Mouse (Mus musculus) left cerebral cortex, adult 2 months (tissue): Measurements from ENCODE around the gene Dnah2. TPM values are rescaled to one million over a fixed set of nuclear protein-coding genes. Genes with fewer than 3 reads are reported as not detected.
"Not testable (repeated sequence)": the region's sequence is repeated elsewhere in the genome, so short reads cannot be mapped to it uniquely, and the experiment has no call there.

Source experiments
- DNase-seq, 2 experiments: peaks; one replicate each; pipeline ENCODE4 v3.0.0; 2021 to 2022; ENCODE audit warnings: low spot score in 2 of 2, mixed read lengths in 1 of 2; ENCODE audit errors: extremely low spot score in 1 of 2
- H3K27ac ChIP-seq: fragments of 200-600 bp; 2 replicates; pipeline ENCODE4 v1.8.1; 2022
- H3K4me3 ChIP-seq: fragments of 200-600 bp; 2 replicates; pipeline ENCODE4 v1.8.1; 2022
- CTCF ChIP-seq: fragments of 200-600 bp; IDR thresholded peaks from 2 replicates; pipeline ENCODE4 v1.8.1; 2022; ENCODE audit warnings: antibody characterized with exemption, mild to moderate bottlenecking, moderate library complexity
- intact Hi-C: fragments of 180-260 bp; cut with DNase I; formaldehyde crosslinking; loops from one replicate; pipeline ENCODE4 v1.15.1; 2025
- total RNA-seq, 2 experiments: library from RNA; stranded (reverse); gene quantifications; 2 replicates each; pipeline ENCODE4 v1.2.3; 2021

Dnah2 gene
- total RNA-seq, 2 experiments from 2014 or later: 2.7 to 3.7 TPM

DNA sequence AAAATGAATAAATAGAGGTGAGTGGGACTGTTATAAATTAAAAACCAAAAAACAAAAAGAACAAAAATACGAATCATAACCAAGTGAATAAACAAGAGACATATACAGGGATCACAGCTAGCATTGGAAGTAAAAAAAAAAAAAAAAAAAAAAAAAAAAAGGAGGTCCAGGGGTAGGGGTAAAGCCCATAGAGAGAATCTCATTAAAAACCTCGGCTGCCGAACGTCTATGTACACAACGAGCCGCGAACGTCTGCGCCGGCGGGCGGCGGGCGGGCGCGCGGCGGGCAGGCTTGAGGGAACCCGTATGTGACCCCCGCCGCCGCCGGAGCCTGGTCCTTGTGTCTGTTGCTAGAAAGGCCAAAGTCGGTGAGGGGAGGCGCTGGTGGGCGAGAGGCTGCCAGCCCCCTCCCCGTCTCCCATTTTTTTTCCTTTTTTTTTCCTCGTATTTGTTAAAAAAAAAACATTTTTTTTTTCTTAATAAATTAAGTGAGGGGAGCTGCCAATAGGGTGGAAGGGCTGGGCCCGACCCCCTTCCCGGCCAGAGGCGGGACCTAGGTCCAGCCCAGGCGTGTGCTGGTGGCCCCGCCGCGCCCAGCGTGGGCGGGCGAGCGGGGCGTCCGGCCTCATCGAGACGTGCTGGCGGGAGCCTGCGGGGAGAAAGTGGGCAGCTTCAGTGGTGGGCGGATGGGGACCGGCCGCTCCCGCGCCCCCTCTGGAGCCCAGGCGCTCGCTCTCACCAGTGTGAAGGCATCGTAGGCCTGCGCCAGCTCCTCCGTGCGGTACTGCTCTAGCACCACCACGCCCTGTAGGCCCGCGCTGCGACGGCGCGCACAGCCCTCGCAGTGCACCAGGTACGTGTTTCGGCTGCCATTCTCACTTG lies 149.5 kb downstream of the Dnah2 start:
- DNase-seq: peak in 1 of 2 experiments; percentile 20
- Histone ChIP-seq H3K4me3 (no peak overlapping the region), H3K27ac (no peak overlapping the region)
- TF ChIP-seq CTCF: no peak
- intact Hi-C loops: loop anchor here (2.0 kb wide), 1 partner anchor 115 kb away; no protein-coding TSS in a partner anchor

DNA sequence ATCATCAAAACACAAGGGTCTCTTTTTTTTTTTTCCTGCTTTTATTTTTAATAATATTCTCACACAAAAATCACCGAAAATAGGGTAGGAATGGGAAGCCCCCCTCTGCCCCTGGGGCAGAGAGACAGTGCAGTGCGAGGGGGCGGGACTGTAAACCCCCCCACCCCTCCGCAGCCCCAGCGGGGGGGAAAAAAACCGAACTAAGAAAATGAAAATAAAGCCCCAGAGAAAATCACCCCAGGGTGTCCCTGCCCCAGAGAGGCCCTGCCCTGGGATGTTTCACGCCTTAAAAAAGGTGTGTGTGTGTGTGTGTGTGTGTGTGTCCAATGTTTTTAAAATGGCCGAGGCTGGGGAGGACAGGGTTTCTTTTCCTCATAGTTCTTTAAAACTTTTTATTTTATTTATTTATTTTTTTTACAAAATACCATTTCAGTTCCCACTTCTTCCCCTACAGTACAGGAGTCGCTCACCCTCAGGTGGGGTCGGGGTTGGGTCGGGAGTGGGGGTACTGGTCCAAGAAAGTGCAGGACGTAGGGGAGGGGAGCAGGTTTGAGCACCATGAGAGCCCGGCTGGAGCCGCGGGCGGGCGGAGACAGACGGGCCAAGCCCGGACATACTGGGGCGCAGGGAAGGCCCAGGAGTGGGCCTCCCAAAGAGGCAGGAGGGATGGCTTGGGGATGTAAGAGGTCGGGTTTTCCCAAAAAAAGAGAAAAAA lies 150.3 kb downstream of the Dnah2 start:
- no peak for TF ChIP-seq CTCF
- peak overlapping the region; percentile 69 for H3K4me3 ChIP-seq

DNA sequence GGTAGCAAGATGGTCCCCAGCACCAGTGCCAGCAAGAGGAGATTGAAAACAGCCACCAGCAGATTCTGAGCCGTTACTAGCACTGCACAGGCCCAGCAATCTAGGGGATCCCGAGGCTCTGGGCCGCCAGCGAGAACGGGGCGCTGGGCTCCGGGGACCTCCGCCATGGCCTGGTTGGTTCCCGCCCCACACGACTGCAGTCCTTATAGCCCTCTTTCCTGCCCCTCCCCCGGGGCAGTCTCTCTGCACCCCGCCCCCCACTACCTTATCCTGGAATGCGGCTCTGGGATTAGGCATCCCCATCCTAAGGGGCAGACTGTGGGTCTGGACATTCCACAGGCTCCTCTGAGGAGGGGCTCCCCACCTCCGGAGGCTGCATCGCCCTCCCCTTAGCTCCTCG lies 150.9 kb downstream of the Dnah2 start, which contains the start of gene Tmem88:
TSS of gene Tmem88 (minus strand) at position 176 of the 400 bp plus-strand sequence.
- TF ChIP-seq CTCF: no peak
- Histone ChIP-seq H3K27ac (peak within 1 kb of the TSS; percentile 98), H3K4me3 (peak within 1 kb of the TSS; percentile 69)
- no peak for DNase-seq
- intact Hi-C loops: no loop called here

More for the DNA sequence above, 150.3 kb downstream of the Dnah2 start:
- H3K27ac ChIP-seq: peak overlapping the region; percentile 98
- intact Hi-C loops: no loop called here
- DNase-seq: no peak

DNA sequence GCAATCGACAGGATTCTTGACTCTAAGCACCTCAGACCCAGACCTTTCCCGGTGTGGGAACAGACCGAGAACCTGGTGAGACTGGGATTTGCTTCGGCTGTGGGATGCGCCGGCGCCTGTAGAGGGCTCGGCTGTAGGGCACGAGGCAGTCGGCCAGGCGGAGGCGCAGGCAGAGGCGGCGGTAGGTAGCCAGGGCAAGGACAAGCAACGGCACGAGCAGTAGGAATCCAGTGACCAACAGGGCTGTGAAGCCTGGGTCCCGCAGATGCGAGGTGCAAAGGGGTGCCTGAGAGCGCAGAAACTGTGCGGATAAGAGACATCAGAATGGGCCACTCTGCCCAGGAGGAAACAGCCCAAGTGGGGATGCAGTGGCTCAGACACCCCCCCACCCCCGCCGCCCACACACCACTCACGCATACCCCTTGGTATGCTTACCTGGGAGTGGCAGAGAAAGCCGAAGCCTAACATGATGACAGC lies 151.3 kb downstream of the Dnah2 start:
- H3K4me3 ChIP-seq: peak overlapping the region; percentile 69
- TF ChIP-seq CTCF: peak; percentile 19
- peak overlapping the region; percentile 98 for H3K27ac ChIP-seq
- DNase-seq: peak in 1 of 2 experiments; percentile 54
- intact Hi-C loops: no loop called here

DNA sequence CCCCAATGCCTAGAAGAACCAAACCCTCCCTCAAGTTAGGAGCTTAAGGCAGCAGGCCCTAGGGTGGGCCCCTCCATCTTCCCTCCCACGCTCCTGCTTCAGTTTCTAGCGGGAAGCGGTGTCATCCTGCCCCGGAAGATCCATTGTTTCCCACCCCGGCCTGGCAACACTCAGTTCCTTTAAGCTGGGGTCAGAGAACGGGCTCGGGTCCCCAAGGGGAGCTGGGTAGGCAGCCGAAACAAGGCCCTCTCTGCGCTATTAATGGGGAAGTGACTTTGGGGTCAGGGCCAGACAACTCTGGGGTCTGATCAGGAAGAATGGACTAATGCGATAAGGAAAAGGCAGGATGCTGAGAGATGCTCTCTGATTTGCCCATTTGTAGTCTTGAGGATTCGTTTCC lies 152.1 kb downstream of the Dnah2 start:
- TF ChIP-seq CTCF: no peak
- DNase-seq: no peak
- H3K4me3 ChIP-seq: peak overlapping the region; percentile 69
- H3K27ac ChIP-seq: peak overlapping the region; percentile 98
- intact Hi-C loops: no loop called here

DNA sequence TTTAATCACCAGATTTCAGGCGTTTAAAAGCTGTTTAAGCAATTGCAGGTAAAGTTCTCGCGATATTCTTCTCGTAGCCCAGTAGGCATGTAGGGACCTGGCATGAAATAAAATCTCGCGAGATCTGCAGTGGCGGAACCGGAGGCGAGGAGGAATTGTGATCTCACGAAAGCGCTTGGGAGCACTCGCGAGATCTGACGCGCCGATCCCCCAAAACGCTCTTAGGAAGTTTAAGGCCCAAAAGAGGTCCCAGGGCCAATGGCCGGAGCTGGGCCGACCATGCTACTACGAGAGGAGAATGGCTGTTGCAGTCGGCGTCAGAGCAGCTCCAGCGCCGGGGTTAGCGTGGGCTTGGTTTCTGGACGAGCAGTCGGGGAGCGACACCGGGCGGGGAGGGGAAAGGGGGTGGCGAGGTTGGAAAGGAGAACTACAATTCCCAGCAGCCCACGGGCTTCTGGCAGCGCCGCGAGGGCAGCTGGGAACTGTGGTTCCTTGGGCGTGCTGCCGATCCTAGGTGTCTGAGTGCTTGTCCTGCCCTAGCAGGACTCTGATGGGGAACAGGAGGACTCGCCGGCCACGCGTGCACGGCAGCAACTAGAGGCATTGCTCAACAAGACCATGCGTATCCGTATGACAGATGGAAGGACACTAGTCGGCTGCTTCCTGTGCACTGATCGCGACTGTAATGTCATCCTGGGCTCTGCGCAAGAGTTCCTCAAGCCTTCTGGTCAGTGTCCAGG lies 153.1 kb downstream of the Dnah2 start:
- DNase-seq: peak; percentile 89 to 95
- H3K4me3 ChIP-seq: peak overlapping the region; percentile 69
- no peak for TF ChIP-seq CTCF
- intact Hi-C loops: no loop called here
- H3K27ac ChIP-seq: peak overlapping the region; percentile 98

DNA sequence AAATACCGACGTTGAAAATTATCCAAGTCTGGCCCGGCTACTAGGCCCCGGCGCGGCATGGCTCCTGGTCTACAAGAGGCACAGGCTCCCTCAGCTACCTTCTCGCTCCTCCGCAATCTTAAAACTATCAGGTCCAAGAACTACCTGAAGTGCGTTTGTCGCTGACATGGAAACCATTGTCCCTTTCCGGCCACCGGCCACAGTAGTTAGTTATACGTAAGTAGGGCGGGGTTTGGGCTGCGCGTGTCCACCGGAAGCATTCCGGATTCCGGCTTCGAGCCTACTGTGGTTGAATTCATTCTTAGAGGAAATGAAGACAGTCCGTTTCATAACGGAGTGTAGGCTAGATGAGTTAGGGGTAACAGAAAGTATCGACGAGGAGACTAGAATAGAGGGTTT lies 153.7 kb downstream of the Dnah2 start, which contains the start of the genes Naa38 and Cyb5d1:
TSS of gene Naa38 (plus strand) at position 253 of the 399 bp plus-strand sequence.
TSS of gene Cyb5d1 (minus strand) at position 397 of the 399 bp plus-strand sequence.
- intact Hi-C loops: not testable (repeated sequence)
- Histone ChIP-seq H3K27ac (peak within 1 kb of the TSS; percentile 98), H3K4me3 (peak within 1 kb of the TSS; percentile 69)
- peak; percentile 88 to 90 for DNase-seq

DNA sequence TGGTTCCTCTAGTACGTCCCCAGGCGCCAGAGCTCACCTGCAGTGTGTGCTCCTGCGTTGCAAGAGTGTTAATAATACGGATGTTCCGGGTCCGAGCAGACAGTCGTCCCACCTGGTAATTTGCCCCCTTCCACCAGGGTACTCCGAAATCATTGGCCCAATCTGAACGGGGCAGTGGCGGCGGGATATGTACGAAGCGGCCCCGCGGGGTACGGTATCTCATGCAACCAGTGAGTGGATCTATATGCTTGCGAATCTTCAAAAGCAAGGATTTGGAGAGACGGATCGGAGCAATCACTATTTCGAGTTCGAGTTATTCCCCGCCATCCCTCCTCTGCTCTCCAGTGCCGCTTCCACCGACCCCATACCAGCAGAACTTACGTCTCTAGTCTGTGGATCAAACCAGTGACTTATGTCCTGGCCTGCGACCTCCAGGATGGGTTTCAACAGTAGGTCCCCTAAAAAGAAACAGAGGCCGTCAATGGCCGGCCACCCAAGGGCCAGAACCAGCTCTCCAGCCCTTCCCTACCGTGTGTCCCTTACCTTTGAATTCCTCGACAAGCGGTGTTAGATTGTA lies 154.2 kb downstream of the Dnah2 start:
- DNase-seq: peak in 1 of 2 experiments; percentile 18
- intact Hi-C loops: not testable (repeated sequence)
- peak overlapping the region; percentile 98 for H3K27ac ChIP-seq
- peak overlapping the region; percentile 69 for H3K4me3 ChIP-seq

DNA sequence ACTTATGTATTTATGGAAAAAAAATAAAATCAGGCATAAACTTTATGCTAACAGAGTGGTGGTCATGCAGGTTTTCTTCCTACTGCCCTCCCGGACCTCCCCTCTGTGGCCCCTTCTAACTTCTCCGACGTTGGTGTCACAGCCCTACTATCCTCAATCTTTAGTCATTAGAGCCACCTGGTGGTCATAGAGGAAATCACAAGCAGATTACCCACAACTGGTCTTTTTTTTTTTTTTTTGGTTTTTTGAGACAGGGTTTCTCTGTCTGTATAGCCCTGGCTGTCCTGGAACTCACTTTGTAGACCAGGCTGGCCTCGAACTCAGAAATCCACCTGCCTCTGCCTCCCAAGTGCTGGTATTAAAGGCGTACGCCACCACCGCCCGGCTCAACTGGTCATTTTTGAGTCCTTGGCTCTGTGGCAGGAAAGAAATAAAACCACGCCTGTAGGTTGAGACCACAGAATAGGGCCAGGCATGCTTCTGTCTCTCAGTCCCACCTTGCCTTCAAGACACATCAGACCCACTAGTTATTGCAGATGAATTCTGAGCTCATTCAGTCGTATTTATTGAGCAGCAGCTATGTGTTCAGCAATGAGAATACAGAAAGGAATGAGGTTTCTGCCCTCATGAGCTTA lies 158.4 kb downstream of the Dnah2 start:
- Histone ChIP-seq H3K4me3 (no peak overlapping the region), H3K27ac (no peak overlapping the region)
- intact Hi-C loops: loop anchor here (1.0 kb wide), 2 partner anchors 121 to 132 kb away; no protein-coding TSS in a partner anchor
- peak in 1 of 2 experiments; percentile 54 for DNase-seq
- TF ChIP-seq CTCF: peak; percentile 76
